Mouse (Mus musculus) neural tube, embryonic 11.5 days (tissue): Measurements from ENCODE around the gene Fxyd7. TPM values are rescaled to one million over a fixed set of nuclear protein-coding genes. Genes with fewer than 3 reads are reported as not detected.

Experiments used
- ATAC-seq: fragments of 200-750 bp; cut with Nextera tagmentation; 2 replicates; pipeline ENCODE4 v1.8.0; 2017; ENCODE audit warnings: moderate number of reproducible peaks, mild to moderate bottlenecking, moderate TSS enrichment, moderate library complexity; ENCODE audit not compliant: insufficient read depth, low FRiP score, low TSS enrichment
- DNase-seq: peaks from one replicate; pipeline ENCODE4 v3.0.0-alpha.2; 2015; ENCODE audit warnings: low spot score
- H3K27ac ChIP-seq: fragments of 300-500 bp; sonication (generic); 2 replicates; pipeline ENCODE4 v1.5.1; 2014; ENCODE audit warnings: low read depth, mild to moderate bottlenecking, low read length
- H3K27me3 ChIP-seq: fragments of 300-500 bp; sonication (generic); 2 replicates; pipeline ENCODE4 v1.6.1; 2014; ENCODE audit warnings: mild to moderate bottlenecking, low read length, mixed read lengths; ENCODE audit not compliant: control insufficient read depth, insufficient read depth
- H3K36me3 ChIP-seq: fragments of 300-500 bp; sonication (generic); 2 replicates; pipeline ENCODE4 v1.6.1; 2014; ENCODE audit warnings: mild to moderate bottlenecking, low read length, moderate library complexity, mixed read lengths; ENCODE audit not compliant: control insufficient read depth, insufficient read depth
- H3K4me1 ChIP-seq: fragments of 300-500 bp; sonication (generic); 2 replicates; pipeline ENCODE4 v1.6.1; 2014; ENCODE audit warnings: low read length, mixed read lengths; ENCODE audit not compliant: control insufficient read depth, insufficient read depth
- H3K4me2 ChIP-seq: fragments of 300-500 bp; sonication (generic); 2 replicates; pipeline ENCODE4 v1.6.1; 2014; ENCODE audit warnings: low read depth, mild to moderate bottlenecking, moderate library complexity
- H3K4me3 ChIP-seq: fragments of 300-500 bp; sonication (generic); 2 replicates; pipeline ENCODE4 v1.5.1; 2014; ENCODE audit warnings: low read depth, low read length
- H3K9ac ChIP-seq: fragments of 300-500 bp; sonication (generic); 2 replicates; pipeline ENCODE4 v1.6.1; 2014; ENCODE audit warnings: mild to moderate bottlenecking, low read length
- H3K9me3 ChIP-seq: fragments of 300-500 bp; sonication (generic); 2 replicates; pipeline ENCODE4 v1.6.1; 2016; ENCODE audit warnings: low read length; ENCODE audit not compliant: control insufficient read depth
- WGBS: fragments of 180-500 bp; shearing (Covaris S2); extraction: QIAGEN DNeasy Blood & Tissue Kit; methylation state at CpG from one replicate; pipeline ENCODE4 v1.1.7; 2014; 5-methylcytosine and 5-hydroxymethylcytosine counted together
- polyA plus RNA-seq: library from polyadenylated mRNA; unstranded; fragments of >200 nt; fragmentation: Nextera tagmentation; extraction: Ambion mirVana; gene quantifications from 2 replicates; pipeline ENCODE4 v1.2.1, GENCODE M21; 2014

Gene Fxyd7
- polyA plus RNA-seq, 1 experiment from 2014 or later, result 36.5 TPM

DNA sequence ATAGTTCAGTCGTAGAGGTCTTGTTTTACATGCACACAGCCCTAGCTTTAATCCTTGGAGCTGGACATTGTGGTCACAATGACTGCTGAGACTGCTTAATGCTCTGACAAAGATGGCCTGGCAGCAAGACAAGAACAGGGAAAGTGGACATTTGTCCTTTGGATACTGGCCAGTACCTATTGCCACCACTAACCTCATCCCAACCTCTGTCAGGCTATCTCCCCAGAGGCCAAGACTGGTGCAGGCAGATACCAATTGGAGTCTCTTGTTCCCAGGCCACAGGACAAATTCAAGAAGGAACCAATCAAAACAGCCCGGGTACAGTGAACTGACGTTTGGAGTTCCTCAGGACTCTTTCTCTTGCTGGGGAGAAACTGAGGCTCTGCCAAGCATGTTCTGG lies 36.9 kb upstream of the Fxyd7 start:
- DNase-seq (no peak), ATAC-seq (no peak)
- Histone ChIP-seq H3K9me3 (no peaks in the 10 kb centered on the region), H3K27me3 (no peaks in the 10 kb centered on the region), H3K9ac (no peak overlapping the region; the same call in 1 of the 2 replicates), H3K4me2 (no peak overlapping the region), H3K4me1 (no peaks in the 10 kb centered on the region), H3K36me3 (no peaks in the 10 kb centered on the region), H3K27ac (no peak overlapping the region), H3K4me3 (no peak overlapping the region)
- WGBS, result 76% methylated on average over 3 of the region's 3 CpGs

DNA sequence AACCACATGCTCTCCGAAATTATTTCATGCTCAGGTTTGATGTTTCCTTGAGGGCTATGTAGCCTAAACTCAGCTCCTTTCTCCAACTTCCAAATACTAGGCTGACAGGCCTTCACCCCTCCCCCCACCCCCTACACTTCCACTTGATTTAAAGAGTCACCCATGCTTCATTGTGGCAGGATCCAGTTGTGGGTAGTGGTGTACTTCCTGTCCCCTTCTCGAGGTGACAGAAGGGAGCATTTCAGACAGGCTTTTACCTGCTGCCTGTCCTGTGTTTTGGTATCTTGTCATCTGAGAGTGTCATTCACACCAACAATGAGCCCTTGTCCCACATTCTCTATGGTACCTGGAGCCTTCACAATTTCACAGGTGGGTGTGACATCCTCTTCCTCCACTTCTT lies 36.0 kb upstream of the Fxyd7 start:
- ATAC-seq, result no peak
- 68% methylated on average over 2 of the region's 2 CpGs for WGBS
- Histone ChIP-seq H3K4me2 (no peak overlapping the region), H3K36me3 (no peaks in the 10 kb centered on the region), H3K9me3 (no peaks in the 10 kb centered on the region), H3K4me3 (no peak overlapping the region), H3K9ac (no peak overlapping the region), H3K27ac (no peak overlapping the region), H3K4me1 (0 out of 2 replicates have a peak, but pooled peaks cover 2% of the 10 kb centered on the region), H3K27me3 (no peaks in the 10 kb centered on the region)
- DNase-seq, result no peak

DNA sequence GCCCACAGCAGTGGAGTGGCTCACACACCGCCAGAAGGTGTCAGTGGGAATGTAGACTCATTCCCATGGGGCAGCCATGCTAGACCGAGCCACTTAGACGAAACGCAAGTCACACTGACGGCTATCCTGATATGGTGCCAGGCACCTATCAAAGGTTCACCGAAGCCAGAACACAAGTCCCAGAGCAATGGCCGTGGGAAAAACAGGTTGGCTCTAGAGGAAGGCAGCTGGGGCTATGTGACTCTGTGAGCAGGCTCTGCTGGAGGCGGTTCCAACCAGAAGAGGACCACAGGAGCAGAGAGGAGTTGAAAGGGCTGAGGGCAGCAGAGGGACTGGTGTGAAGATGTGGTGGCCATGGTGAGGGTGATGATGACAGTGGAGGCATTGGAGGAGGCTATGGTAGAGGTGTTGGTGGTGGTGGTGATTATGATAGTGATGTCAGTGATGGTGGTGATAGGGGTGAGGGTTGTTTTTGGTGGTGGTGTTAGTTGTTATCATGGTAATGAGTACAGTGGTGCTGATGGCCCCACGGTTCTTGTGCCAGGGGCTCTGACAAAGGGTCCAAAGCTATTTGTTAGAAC lies 35.0 kb upstream of the Fxyd7 start:
- DNase-seq (no peak), ATAC-seq (no peak)
- Histone ChIP-seq H3K4me2 (no peak overlapping the region), H3K27ac (no peak overlapping the region), H3K36me3 (no peaks in the 10 kb centered on the region), H3K9me3 (no peaks in the 10 kb centered on the region), H3K9ac (no peak overlapping the region), H3K4me3 (no peak overlapping the region), H3K4me1 (0 out of 2 replicates have a peak, but pooled peaks cover 2% of the 10 kb centered on the region), H3K27me3 (no peaks in the 10 kb centered on the region)
- 87% methylated on average over 9 of the region's 9 CpGs for WGBS

DNA sequence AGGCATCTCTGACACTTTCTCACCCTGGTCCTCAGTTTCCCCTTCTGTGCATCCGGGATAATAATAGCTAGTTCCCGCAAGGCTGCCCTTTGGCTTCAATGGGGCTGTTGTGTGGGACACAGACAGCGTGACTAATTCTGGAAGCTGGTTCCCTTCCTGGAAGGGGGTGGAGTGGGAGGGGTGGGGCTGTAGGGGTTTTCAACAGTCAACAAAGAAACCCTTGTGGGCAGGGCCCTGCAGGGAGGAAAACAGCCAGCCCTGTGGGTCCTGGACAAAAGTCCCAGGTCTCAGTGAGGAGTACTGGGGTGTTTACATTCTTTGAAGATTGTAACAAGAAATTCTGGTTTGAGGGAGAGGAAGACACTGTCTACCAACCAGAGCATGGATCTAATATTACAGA lies 33.9 kb upstream of the Fxyd7 start:
- Histone ChIP-seq H3K27ac (0 out of 2 replicates have a peak overlapping the region, but pooled peaks have one; percentile 0), H3K36me3 (no peaks in the 10 kb centered on the region), H3K9ac (no peak overlapping the region), H3K27me3 (no peaks in the 10 kb centered on the region), H3K9me3 (0 out of 2 replicates have a peak, but pooled peaks cover 2% of the 10 kb centered on the region), H3K4me2 (no peak overlapping the region), H3K4me1 (0 out of 2 replicates have a peak, but pooled peaks cover 2% of the 10 kb centered on the region), H3K4me3 (no peak overlapping the region)
- DNase-seq, result peak; percentile 48
- 35% methylated on average over 3 of the region's 3 CpGs for WGBS
- ATAC-seq, result peak; percentile 68

DNA sequence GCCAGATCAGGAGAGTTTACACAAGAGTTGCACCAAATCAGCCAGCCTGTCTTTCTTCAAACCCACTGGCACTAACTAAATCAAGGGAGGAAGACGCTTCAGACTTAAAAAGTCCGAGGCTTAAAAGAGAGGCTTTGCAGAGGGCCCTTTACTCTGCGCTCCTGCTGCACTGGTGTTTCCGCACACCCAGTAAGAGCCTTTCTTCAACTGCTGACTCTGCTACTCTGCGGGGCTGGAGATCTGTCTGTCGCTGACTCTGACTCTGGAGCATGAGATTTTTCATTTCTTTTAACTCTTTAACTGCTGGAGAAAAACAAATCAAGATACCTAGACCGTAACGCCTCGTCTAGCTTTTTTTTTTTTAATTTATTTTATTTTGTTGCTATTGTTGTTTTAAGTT lies 32.9 kb upstream of the Fxyd7 start:
- 62% methylated on average over 9 of the region's 9 CpGs for WGBS
- no peak overlapping the region for H3K9ac ChIP-seq
- 0 out of 2 replicates have a peak, but pooled peaks cover 2% of the 10 kb centered on the region for H3K9me3 ChIP-seq
- no peaks in the 10 kb centered on the region for H3K36me3 ChIP-seq
- 0 out of 2 replicates have a peak, but pooled peaks cover 2% of the 10 kb centered on the region for H3K4me1 ChIP-seq
- H3K27ac ChIP-seq, result no peak overlapping the region
- H3K27me3 ChIP-seq, result no peaks in the 10 kb centered on the region
- no peak overlapping the region for H3K4me2 ChIP-seq
- H3K4me3 ChIP-seq, result no peak overlapping the region
- ATAC-seq (no peak), DNase-seq (no peak)

DNA sequence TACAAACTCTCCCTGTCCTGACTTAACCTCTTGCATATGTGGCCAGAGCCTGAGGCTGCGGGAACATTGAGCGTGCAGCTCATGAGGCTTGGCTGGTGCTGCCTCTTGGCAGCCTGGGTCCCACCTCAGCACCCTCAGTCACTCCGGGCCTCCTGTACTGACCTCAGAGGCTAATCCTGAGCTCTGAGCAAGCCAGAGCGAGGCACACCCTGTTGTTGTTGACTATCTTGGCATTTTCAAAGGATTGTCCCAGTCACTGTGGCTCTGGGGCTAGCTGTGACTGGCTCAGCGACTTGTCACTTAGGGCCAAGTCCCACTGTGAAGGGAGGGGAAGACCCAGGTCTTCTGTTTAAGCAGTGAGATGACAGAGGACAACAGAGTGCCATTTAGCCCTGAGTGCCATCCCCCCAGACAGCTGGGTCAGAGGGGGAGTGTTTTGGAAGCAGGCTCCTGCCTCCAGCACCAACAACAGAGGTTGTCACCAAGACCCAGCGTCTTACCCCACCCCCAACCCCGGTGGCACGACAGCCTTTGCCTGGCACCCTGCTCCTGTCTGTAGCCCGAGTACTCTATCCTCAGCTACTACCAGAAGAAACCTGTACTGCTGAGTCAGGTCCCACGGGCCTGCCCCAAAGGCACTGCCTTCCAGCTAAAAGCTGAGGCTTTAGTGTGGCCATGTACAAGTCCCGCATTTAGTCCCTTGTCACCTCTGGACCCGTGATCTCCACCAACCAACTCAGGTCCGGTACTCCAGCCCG lies 31.7 kb upstream of the Fxyd7 start:
- no peak for DNase-seq
- H3K36me3 ChIP-seq, result no peaks in the 10 kb centered on the region
- H3K27me3 ChIP-seq, result no peaks in the 10 kb centered on the region
- no peak for ATAC-seq
- H3K4me1 ChIP-seq, result 0 out of 2 replicates have a peak, but pooled peaks cover 2% of the 10 kb centered on the region
- no peak overlapping the region for H3K4me3 ChIP-seq
- WGBS, result 66% methylated on average over 14 of the region's 14 CpGs
- no peak overlapping the region for H3K4me2 ChIP-seq
- H3K9ac ChIP-seq, result no peak overlapping the region
- H3K9me3 ChIP-seq, result 0 out of 2 replicates have a peak, but pooled peaks cover 2% of the 10 kb centered on the region
- H3K27ac ChIP-seq, result no peak overlapping the region

DNA sequence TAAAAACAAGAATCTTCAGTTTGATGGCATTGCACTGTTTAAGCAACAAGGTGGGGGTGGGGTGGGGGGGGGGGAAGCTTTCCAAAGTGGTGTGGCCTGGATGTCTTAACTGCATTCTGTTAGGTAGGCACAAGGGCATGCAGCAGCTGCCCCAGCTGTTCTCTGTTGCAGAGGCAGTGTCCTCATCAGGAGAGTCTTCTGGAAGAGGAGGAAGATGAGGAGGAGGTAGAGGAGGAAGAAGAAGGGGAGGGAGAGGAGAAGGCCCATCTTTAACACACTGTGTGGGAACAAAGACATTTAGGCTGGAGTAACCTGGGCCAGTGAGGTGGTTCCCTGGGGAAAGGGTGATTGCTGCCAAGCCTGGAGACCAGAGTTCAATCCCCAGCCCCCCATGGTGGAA lies 30.8 kb upstream of the Fxyd7 start:
- H3K9me3 ChIP-seq, result 0 out of 2 replicates have a peak, but pooled peaks cover 2% of the 10 kb centered on the region
- no peak overlapping the region for H3K27ac ChIP-seq
- H3K4me1 ChIP-seq, result peaks cover 2% of the 10 kb centered on the region; the same call in 1 of the 2 replicates
- H3K36me3 ChIP-seq, result no peaks in the 10 kb centered on the region
- no peak overlapping the region for H3K4me2 ChIP-seq
- ATAC-seq (no peak), DNase-seq (no peak)
- H3K4me3 ChIP-seq, result no peak overlapping the region
- no peaks in the 10 kb centered on the region for H3K27me3 ChIP-seq
- H3K9ac ChIP-seq, result no peak overlapping the region

DNA sequence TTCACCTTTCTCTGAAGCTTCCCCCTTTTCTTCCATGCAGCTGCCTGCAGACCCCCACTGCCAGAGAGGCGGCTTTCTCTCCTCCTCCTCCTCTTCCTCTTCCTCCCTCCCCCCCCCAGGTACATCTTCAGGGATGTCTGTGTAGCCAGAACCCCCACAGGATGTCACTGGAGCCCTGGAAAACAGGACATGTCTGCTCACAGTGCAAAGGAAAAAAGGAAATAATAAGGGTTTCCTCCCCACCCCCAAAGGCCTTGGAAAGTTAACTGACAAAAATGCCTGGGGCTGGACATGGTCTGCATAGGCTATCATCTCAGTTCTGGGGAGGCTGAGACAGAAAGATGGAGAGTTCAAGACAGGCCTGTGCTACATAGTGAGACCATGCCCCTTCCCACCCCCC lies 29.8 kb upstream of the Fxyd7 start:
- Histone ChIP-seq H3K27ac (no peak overlapping the region), H3K9ac (no peak overlapping the region), H3K4me2 (no peak overlapping the region), H3K4me1 (peaks cover 2% of the 10 kb centered on the region; the same call in 1 of the 2 replicates), H3K27me3 (no peaks in the 10 kb centered on the region), H3K9me3 (0 out of 2 replicates have a peak, but pooled peaks cover 2% of the 10 kb centered on the region), H3K4me3 (no peak overlapping the region), H3K36me3 (no peaks in the 10 kb centered on the region)
- 70% methylated on average over 1 of the region's 1 CpGs for WGBS
- ATAC-seq (no peak), DNase-seq (no peak)

DNA sequence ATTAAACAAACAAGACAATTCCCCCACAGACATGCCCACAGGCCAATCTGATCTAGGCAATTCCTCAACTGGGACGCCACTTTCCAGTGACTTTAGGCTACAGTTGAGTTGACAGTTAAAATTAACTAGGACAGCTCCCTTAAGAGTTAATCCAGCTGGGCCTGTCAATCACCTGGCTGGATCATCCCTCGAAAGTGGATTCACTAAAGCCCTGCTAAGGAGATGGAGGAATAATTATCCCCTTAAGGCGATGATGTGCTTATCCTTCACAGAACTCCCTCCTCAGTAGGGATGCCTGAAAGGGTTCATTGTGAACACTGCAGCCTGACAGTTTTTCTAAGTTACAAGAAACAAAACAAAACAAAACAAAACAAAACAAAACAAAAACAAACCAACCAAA lies 29.3 kb upstream of the Fxyd7 start:
- Histone ChIP-seq H3K36me3 (no peaks in the 10 kb centered on the region), H3K4me1 (peaks cover 2% of the 10 kb centered on the region; the same call in 1 of the 2 replicates), H3K4me2 (no peak overlapping the region), H3K4me3 (no peak overlapping the region), H3K9me3 (0 out of 2 replicates have a peak, but pooled peaks cover 2% of the 10 kb centered on the region), H3K27me3 (no peaks in the 10 kb centered on the region), H3K9ac (no peak overlapping the region), H3K27ac (no peak overlapping the region)
- DNase-seq, result no peak
- ATAC-seq, result no peak
- 63% methylated on average over 3 of the region's 3 CpGs for WGBS
